Mouse (Mus musculus): ENCODE measurements at regions not wholly inside any gene's neighbourhood (a gene's known extent, or its start where the extent isn't known, plus 50 kb on each side); places are given as distances from the start of the nearest gene placed in this dataset.

GRCm38 (mm10) chr1:177678832-177679231, 50.8 kb upstream of the 1700016C15Rik start:
- no peak for ATAC-seq (ENCODE audit: insufficient number of reproducible peaks, low FRiP score)
- no peak overlapping the region for H3K4me3 ChIP-seq
- no peaks in the 10 kb centered on the region for H3K4me1 ChIP-seq (replicated peaks)
- H3K4me2 ChIP-seq: no peak overlapping the region
- H3K36me3 ChIP-seq: no peaks in the 10 kb centered on the region
- H3K9ac ChIP-seq: no peak overlapping the region
- no peak overlapping the region for H3K27ac ChIP-seq (ENCODE audit: poor library complexity, severe bottlenecking)
- H3K27me3 ChIP-seq (replicated peaks): no peaks in the 10 kb centered on the region
- WGBS: 75% methylated on average over 4 of the region's 4 CpGs
- no peaks in the 10 kb centered on the region for H3K9me3 ChIP-seq (replicated peaks)

Data from heart, embryonic 12.5 days (tissue).